Mouse (Mus musculus) heart, embryonic 14.5 days (tissue): ENCODE measurements at regions not wholly inside any gene's neighbourhood (a gene's known extent, or its start where the extent isn't known, plus 50 kb on each side); places are given as distances from the start of the nearest gene placed in this dataset.

Source experiments
- ATAC-seq: fragments of 200-750 bp; cut with Nextera tagmentation; 2 replicates; pipeline ENCODE4 v1.8.0; 2017; ENCODE audit warnings: low read depth, moderate TSS enrichment; ENCODE audit not compliant: insufficient number of reproducible peaks, insufficient read depth, low FRiP score
- H3K27ac ChIP-seq, 2 experiments: fragments of 200-500 bp in 1 of 2; fragments of 300-500 bp in 1 of 2; sonication (generic) in 1 of 2; replicated peaks in 1 of 2; 2 replicates each; pipeline ENCODE4 v1.5.1; 2012 to 2014; ENCODE audit warnings: low read depth in 2 of 2, low read length in 2 of 2, control low read depth in 1 of 2, mild to moderate bottlenecking in 1 of 2, mixed read lengths in 1 of 2; ENCODE audit not compliant: control insufficient read depth in 1 of 2, insufficient read depth in 1 of 2
- H3K27me3 ChIP-seq: fragments of 300-500 bp; sonication (generic); 2 replicates; pipeline ENCODE4 v1.6.1; 2014; ENCODE audit warnings: mild to moderate bottlenecking, low read length, control low read depth; ENCODE audit not compliant: control insufficient read depth, insufficient read depth
- H3K36me3 ChIP-seq: fragments of 300-500 bp; sonication (generic); 2 replicates; pipeline ENCODE4 v1.6.1; 2014; ENCODE audit warnings: mild to moderate bottlenecking, control low read depth, low read length, mixed read lengths; ENCODE audit not compliant: control insufficient read depth, insufficient read depth
- H3K4me1 ChIP-seq, 2 experiments: fragments of 200-500 bp in 1 of 2; fragments of 300-500 bp in 1 of 2; sonication (generic) in 1 of 2; 2 replicates each; pipeline ENCODE4 v1.6.1; 2012 to 2014; ENCODE audit warnings: low read length in 2 of 2, control low read depth in 1 of 2, mixed read lengths in 1 of 2; ENCODE audit not compliant: control insufficient read depth in 2 of 2, insufficient read depth in 2 of 2
- H3K4me2 ChIP-seq: fragments of 300-500 bp; sonication (generic); 2 replicates; pipeline ENCODE4 v1.6.1; 2014; ENCODE audit warnings: mild to moderate bottlenecking, low read length
- H3K4me3 ChIP-seq, 2 experiments: fragments of 200-500 bp in 1 of 2; fragments of 300-500 bp in 1 of 2; sonication (generic) in 1 of 2; 2 replicates each; pipeline ENCODE4 v1.5.1; 2012 to 2014; ENCODE audit warnings: low read length in 2 of 2, mild to moderate bottlenecking in 2 of 2, control low read depth in 1 of 2, low read depth in 1 of 2, moderate library complexity in 1 of 2; ENCODE audit not compliant: control insufficient read depth in 1 of 2, insufficient read depth in 1 of 2
- H3K9ac ChIP-seq: fragments of 300-500 bp; sonication (generic); 2 replicates; pipeline ENCODE4 v1.6.1; 2014; ENCODE audit warnings: mild to moderate bottlenecking, low read length
- H3K9me3 ChIP-seq: fragments of 300-500 bp; sonication (generic); 2 replicates; pipeline ENCODE4 v1.6.1; 2016; ENCODE audit warnings: low read length, control low read depth; ENCODE audit not compliant: control insufficient read depth
- WGBS: fragments of 180-500 bp; shearing (Covaris S2); extraction: QIAGEN DNeasy Blood & Tissue Kit; methylation state at CpG from one replicate; pipeline ENCODE4 v1.1.7; 2014; 5-methylcytosine and 5-hydroxymethylcytosine counted together

DNA sequence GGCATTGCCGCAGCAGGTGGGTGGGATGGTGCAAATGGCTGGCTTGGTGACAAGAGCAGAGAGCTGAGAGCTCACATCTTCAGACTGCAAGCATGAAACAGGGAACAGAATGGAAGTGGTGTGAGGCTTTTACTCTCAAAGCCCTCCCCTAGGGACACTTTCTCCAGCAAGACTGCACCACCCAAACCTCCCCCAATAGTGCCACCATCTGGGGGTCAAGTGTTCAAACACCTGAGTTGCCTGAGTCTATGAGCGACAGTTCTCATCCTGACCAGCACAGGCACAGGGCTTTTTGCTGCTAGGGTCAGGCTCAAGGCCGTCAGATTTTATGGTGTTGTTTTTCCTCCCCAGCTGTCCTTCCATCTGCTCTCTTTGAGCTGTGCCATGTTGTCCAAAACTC, 337.9 kb upstream of the Eif4g2 start:
- H3K4me1 ChIP-seq, result no peaks in the 10 kb centered on the region
- H3K27me3 ChIP-seq, result no peaks in the 10 kb centered on the region
- no peaks in the 10 kb centered on the region for H3K9me3 ChIP-seq
- H3K9ac ChIP-seq, result no peak overlapping the region
- no peak overlapping the region for H3K4me3 ChIP-seq
- no peak overlapping the region for H3K27ac ChIP-seq
- no peaks in the 10 kb centered on the region for H3K36me3 ChIP-seq
- 85% methylated on average over 3 of the region's 3 CpGs for WGBS
- no peak for ATAC-seq
- no peak overlapping the region for H3K4me2 ChIP-seq

DNA sequence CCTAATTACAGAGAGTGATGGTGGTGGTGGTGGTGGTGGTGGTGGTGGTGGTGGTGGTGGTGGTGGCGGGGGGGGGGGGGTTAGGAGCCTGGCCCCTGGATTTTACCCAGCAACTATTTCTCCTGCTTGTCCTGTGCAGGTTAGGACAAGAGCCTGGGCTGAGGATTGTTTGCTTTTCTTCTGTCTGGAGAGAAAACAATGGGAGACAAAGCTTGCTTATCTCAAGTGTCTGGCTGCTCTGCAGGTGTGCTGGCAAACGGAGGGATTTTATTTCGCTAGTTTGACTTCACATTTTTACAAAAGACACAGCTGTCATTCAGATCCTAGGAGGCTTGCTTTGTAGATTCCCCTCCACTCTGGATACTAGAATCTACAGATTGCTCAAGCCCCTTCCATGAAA, 334.9 kb upstream of the Eif4g2 start:
- H3K9me3 ChIP-seq, result no peaks in the 10 kb centered on the region
- no peak for ATAC-seq
- no peak overlapping the region for H3K4me2 ChIP-seq
- no peaks in the 10 kb centered on the region for H3K4me1 ChIP-seq
- H3K36me3 ChIP-seq, result no peaks in the 10 kb centered on the region
- H3K9ac ChIP-seq, result no peak overlapping the region
- H3K27me3 ChIP-seq, result no peaks in the 10 kb centered on the region
- no peak overlapping the region for H3K27ac ChIP-seq
- WGBS, result 23% methylated on average over 3 of the region's 3 CpGs
- no peak overlapping the region for H3K4me3 ChIP-seq

DNA sequence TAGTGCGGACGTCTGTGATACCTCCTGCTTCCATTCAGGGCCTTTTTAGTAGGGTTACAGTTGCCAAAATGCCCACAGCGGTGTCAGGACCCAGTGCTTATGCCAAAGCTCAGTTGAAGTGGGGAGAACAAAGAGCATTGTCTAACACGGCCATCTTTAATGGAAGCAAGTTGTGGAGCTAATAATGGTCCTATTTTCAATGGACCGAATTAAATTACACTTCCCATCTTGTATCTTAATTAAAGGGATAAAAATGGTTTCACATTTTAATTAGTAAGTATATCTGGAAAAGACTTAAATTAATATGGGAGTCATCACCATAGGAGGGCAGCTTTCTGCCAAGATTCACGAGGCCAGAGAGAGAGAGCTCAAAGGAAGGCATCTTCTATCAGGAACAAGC, 333.2 kb upstream of the Eif4g2 start:
- Histone ChIP-seq H3K36me3 (no peaks in the 10 kb centered on the region), H3K4me2 (no peak overlapping the region), H3K9ac (no peak overlapping the region), H3K4me3 (no peak overlapping the region), H3K4me1 (no peaks in the 10 kb centered on the region), H3K27ac (no peak overlapping the region), H3K27me3 (no peaks in the 10 kb centered on the region), H3K9me3 (no peaks in the 10 kb centered on the region)
- 81% methylated on average over 6 of the region's 6 CpGs for WGBS
- ATAC-seq, result no peak

DNA sequence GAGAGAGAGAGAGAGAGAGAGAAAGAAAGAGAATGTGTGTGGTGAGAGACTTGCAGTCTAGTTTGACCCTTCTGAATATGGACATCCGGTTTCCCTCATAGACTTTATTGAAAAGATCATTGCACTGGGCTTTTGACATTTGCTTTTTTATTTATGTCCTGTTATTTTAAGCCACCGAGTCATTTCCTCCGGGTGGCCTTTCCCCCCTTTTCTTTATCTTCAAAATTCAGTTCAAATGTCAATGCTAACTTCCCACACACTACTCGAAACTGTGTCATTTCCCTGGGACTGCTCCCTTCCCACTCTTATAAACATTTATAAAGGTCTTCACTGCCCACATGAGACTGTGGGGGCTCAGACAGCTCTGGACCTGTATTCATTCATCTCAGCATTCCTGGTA, 330.9 kb upstream of the Eif4g2 start:
- Histone ChIP-seq H3K4me3 (no peak overlapping the region), H3K4me2 (no peak overlapping the region), H3K36me3 (no peaks in the 10 kb centered on the region), H3K27ac (peak overlapping the region; percentile 57 to 59; a peak in 3 of 4 replicates), H3K9me3 (no peaks in the 10 kb centered on the region), H3K4me1 (no peaks in the 10 kb centered on the region), H3K27me3 (no peaks in the 10 kb centered on the region), H3K9ac (no peak overlapping the region)
- ATAC-seq, result no peak
- WGBS, result 51% methylated on average over 4 of the region's 4 CpGs

DNA sequence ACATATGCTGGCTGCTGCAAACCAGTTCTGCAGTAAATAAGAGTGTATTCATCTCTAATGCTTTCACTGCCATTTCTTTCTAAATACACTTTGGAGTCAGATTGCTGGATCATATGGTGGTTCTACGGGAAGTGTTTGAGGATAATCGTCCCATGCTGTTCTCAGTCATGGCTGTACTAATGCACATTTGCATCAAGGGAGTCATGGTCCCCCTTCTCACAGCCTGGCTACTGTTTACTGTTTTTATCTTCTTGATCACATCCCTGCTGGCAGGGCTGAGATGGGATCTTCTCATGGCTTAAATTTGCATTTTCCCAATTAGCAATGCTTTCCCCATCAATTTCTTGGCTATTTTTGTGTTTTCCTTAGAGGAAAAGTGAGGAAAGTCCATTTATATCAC, 330.1 kb upstream of the Eif4g2 start:
- H3K9me3 ChIP-seq, result no peaks in the 10 kb centered on the region
- WGBS, result 83% methylated on average over 2 of the region's 2 CpGs
- no peak for ATAC-seq
- no peak overlapping the region for H3K9ac ChIP-seq
- no peaks in the 10 kb centered on the region for H3K4me1 ChIP-seq
- peak overlapping the region; percentile 57 to 59; a peak in 3 of 4 replicates for H3K27ac ChIP-seq
- H3K36me3 ChIP-seq, result no peaks in the 10 kb centered on the region
- H3K4me2 ChIP-seq, result no peak overlapping the region
- no peaks in the 10 kb centered on the region for H3K27me3 ChIP-seq
- no peak overlapping the region for H3K4me3 ChIP-seq

DNA sequence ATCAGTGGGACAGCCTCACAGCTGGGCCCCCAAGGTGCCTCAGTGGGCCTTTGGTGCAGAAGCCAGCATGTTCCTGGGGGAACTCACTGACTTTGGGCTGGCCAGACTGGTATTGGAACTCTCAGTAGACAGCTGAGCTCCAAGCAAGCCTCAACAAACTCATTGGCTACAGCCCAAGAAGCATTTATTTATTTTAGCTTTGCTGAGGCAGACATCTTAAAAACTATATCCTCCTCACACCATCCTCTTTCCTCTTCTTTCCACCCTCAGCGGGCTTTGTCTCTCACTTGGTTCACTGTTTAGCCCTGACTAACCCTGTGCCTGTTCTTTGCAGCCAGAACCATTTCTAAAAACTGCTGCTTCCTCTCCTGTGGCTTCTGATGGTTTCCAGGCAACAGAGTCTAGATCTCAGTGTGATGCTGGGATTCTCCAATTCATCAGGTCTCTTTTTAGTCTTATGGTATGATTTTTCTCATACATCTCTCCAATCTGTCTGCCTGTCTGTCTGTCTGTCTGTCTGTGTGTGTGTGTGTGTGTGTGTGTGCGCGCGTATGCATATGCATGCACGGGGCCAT, 328.6 kb upstream of the Eif4g2 start:
- Histone ChIP-seq H3K27ac (no peak overlapping the region), H3K36me3 (no peaks in the 10 kb centered on the region), H3K4me1 (no peaks in the 10 kb centered on the region), H3K9ac (no peak overlapping the region), H3K27me3 (no peaks in the 10 kb centered on the region), H3K9me3 (no peaks in the 10 kb centered on the region), H3K4me3 (no peak overlapping the region), H3K4me2 (no peak overlapping the region)
- no peak for ATAC-seq
- 93% methylated on average over 5 of the region's 5 CpGs for WGBS

DNA sequence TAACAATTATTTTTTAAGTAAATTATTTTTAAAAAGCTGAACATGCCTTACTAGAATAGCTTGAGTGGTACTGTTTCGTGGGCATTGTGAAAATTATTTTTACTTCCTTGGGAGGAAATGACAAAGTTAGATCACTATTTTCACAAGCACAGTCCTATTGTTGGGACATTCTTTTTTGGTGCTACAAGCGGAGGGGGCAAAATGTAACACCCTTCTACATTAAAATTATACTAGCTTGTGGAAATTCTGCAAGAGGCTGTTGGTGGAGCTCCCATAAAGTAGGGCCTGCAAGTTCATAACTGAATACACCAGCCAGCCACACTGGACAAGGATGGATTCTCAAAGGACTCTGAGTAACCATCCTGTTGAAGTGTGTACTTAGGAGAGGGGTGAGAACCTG, 313.1 kb upstream of the Eif4g2 start:
- H3K27ac ChIP-seq, result no peak overlapping the region
- H3K4me3 ChIP-seq, result no peak overlapping the region
- 68% methylated on average over 2 of the region's 2 CpGs for WGBS
- H3K9me3 ChIP-seq, result no peaks in the 10 kb centered on the region
- H3K36me3 ChIP-seq, result no peaks in the 10 kb centered on the region
- no peaks in the 10 kb centered on the region for H3K27me3 ChIP-seq
- ATAC-seq, result no peak
- H3K9ac ChIP-seq, result no peak overlapping the region
- H3K4me1 ChIP-seq, result no peaks in the 10 kb centered on the region
- H3K4me2 ChIP-seq, result no peak overlapping the region

DNA sequence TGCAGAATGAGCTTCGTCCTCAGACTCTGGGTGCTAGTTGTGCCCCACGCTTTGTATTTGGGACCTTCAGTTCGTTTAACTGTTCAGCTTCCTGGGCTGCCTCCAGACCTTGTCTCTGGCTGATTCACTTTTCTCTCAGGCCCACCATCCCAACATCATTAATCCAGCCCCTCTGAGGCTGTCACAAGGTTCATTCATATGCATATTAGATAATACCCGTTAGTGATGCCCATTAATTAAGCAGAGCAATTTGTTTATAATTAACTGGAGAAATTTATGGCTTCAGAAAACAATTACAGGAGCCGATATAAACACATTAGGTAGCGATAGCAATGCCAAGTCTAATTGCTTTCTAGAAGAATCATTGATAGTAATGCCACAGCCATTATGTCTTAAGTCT, 312.3 kb upstream of the Eif4g2 start:
- Histone ChIP-seq H3K27me3 (no peaks in the 10 kb centered on the region), H3K9ac (no peak overlapping the region), H3K9me3 (no peaks in the 10 kb centered on the region), H3K4me2 (no peak overlapping the region), H3K4me1 (no peaks in the 10 kb centered on the region), H3K4me3 (no peak overlapping the region), H3K36me3 (no peaks in the 10 kb centered on the region), H3K27ac (no peak overlapping the region)
- ATAC-seq, result no peak
- 81% methylated on average over 6 of the region's 6 CpGs for WGBS
